Mouse (Mus musculus) small intestine, adult 2 months (tissue): ENCODE data around the gene Gm2163. TPM values are rescaled to one million over a fixed set of nuclear protein-coding genes. Genes with fewer than 3 reads are reported as not detected.
"Not testable (repeated sequence)": the region's sequence is repeated elsewhere in the genome, so short reads cannot be mapped to it uniquely, and the experiment has no call there.

ENCODE experiments used
- H3K27ac ChIP-seq: fragments of 200-500 bp; 2 replicates; pipeline ENCODE4 v1.5.1; 2012; ENCODE audit warnings: low read depth, low read length, control low read depth, inconsistent platforms; ENCODE audit not compliant: insufficient read depth
- H3K27me3 ChIP-seq: fragments of 200-500 bp; 2 replicates; pipeline ENCODE4 v1.6.1; 2012; ENCODE audit warnings: mild to moderate bottlenecking, moderate library complexity, low read length, inconsistent platforms; ENCODE audit not compliant: control insufficient read depth, insufficient read depth
- H3K36me3 ChIP-seq: fragments of 200-500 bp; 2 replicates; pipeline ENCODE4 v1.6.1; 2012; ENCODE audit warnings: mild to moderate bottlenecking, low read length, control low read depth, inconsistent platforms; ENCODE audit not compliant: control insufficient read depth, insufficient read depth
- H3K4me1 ChIP-seq: fragments of 200-500 bp; 2 replicates; pipeline ENCODE4 v1.6.1; 2012; ENCODE audit warnings: low read length, inconsistent platforms, mixed read lengths; ENCODE audit not compliant: control insufficient read depth, insufficient read depth, insufficient read length
- H3K4me3 ChIP-seq: fragments of 200-500 bp; 2 replicates; pipeline ENCODE4 v1.5.1; 2012; ENCODE audit warnings: low read depth, mild to moderate bottlenecking, control low read depth, inconsistent platforms, low read length, moderate library complexity
- WGBS: fragments of 180-500 bp; shearing (Covaris S2); methylation state at CpG from one replicate; pipeline ENCODE4 v1.1.7; 2018; 5-methylcytosine and 5-hydroxymethylcytosine counted together
- polyA plus RNA-seq: library from polyadenylated mRNA; depleted of rRNA; stranded (reverse); fragments of >200 nt; gene quantifications from 2 replicates; pipeline ENCODE4 v1.2.3, GENCODE M21; 2012; rRNA removed

Gm2163 gene
- not detected in 2 replicates for polyA plus RNA-seq

DNA sequence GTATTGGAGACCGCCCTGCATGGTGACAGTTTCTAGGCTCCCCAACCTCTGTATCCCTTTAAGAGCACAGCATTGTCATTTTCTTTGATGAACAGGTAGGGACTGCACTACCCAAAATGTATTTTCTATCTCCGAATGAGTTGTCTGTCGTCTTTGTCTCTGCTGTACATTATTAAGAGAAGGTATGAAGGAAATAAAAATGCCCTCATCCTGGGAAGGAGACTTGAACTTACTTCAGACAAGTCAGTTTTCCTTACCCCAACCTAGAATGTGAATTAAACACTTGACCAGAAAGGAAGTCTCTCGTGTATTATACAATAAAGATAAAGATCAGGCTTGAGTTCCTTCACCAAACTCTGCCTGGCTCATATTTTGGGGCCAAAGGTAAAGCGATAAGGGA lies at the start of gene Gm2163:
TSS of gene Gm2163 (plus strand) at position 301 of the 400 bp plus-strand sequence.
- H3K4me1 ChIP-seq, H3K27me3 ChIP-seq, H3K27ac ChIP-seq, H3K4me3 ChIP-seq, H3K36me3 ChIP-seq: not testable (repeated sequence)
- no CpG with 5 or more reads among the region's 5 CpGs for WGBS

DNA sequence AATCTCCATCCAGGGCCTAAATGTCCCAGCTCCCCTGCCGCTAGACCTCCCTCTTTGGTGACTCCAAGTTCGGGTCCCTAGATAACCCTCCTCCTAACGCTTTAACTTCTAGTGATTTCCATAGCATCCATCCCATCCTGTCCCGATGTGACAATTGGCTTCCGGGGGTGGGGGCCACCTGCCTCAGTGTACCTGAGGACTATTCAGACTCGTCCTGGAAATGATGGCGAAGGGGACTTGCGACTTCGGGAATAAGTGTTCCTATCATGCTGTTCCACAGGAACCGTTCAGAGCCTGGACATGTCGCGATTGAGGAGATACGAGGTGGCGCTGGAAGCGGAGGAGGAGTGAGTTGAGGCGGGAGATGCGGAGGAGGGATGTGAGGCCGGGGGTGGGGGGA lies 27.5 kb upstream of the Gm2163 start, which contains the start of gene Gm21586:
TSS of gene Gm21586 (plus strand) at position 301 of the 400 bp plus-strand sequence.
- not testable (repeated sequence) for H3K36me3 ChIP-seq, H3K27me3 ChIP-seq, H3K4me3 ChIP-seq, H3K27ac ChIP-seq, H3K4me1 ChIP-seq
- WGBS: no CpG with 5 or more reads among the region's 18 CpGs

DNA sequence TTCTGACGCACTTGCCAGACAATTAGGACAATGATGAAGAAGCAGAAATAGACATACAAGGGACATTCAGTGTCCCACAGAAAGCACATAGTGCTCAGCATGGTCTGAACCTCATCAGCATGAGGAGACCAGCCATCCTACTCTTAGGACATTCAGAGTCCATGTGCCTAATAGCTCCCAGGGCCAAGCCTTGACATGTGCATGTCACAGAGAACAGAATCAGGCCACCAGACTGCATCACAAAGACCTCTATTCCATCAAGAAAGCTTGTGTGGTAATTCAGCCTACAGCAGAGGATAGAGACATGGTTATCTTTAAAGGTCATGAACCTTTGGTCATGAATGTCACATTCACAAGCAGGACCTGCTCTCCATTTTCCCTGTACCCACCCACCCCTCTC lies 61.5 kb downstream of the Gm2163 start, which contains the start of gene Fam205a2:
TSS of gene Fam205a2 (minus strand) at position 101 of the 400 bp plus-strand sequence.
- H3K36me3 ChIP-seq, H3K4me1 ChIP-seq, H3K4me3 ChIP-seq, H3K27ac ChIP-seq, H3K27me3 ChIP-seq: not testable (repeated sequence)
- WGBS: no CpG with 5 or more reads among the region's 1 CpGs

DNA sequence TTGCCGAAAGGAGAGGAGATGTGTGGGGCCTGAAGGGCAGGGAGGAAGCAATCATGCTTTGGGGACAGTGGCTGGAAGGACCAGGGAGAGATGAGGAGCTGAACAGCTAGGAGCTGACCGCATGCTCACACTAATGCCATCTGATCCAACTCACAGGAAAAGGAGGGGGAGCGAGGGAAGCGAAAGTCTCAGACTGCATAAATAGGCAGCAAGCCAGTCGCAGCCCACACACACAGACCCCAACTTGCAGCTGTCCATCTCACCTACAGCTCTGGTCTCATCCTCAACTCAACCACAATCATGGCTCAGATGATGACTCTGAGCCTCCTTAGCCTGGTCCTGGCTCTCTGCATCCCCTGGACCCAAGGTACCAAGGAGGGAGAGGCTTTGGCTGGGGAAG lies 145.3 kb downstream of the Gm2163 start, which contains the start of gene Gm10591:
TSS of gene Gm10591 (plus strand) at position 301 of the 400 bp plus-strand sequence.
- not testable (repeated sequence) for H3K36me3 ChIP-seq, H3K4me1 ChIP-seq, H3K27ac ChIP-seq, H3K27me3 ChIP-seq, H3K4me3 ChIP-seq
- no CpG with 5 or more reads among the region's 5 CpGs for WGBS

DNA sequence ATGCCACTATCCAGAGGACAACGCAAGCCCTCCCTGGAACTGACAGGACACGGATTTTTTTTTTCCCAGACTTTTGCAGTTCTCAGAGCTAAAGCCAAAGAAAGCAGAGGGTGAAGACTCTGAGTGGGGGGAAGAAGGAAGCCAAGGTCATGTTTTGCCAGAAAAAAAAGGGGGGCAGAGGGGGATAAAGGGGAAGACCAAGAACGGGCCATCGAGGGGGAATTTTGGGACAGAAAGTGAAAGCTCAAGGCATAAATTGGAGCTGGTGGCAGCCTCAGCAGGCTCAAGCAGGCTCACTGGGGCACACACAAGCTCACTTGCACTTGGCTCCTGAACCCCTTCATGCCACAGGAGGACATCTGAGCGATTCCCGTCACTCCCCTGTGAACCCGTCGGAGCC lies 162.9 kb downstream of the Gm2163 start, which contains the start of gene Gm2564:
TSS of gene Gm2564 (plus strand) at position 301 of the 400 bp plus-strand sequence.
- H3K27me3 ChIP-seq, H3K36me3 ChIP-seq, H3K4me1 ChIP-seq, H3K27ac ChIP-seq, H3K4me3 ChIP-seq: not testable (repeated sequence)
- WGBS: no CpG with 5 or more reads among the region's 8 CpGs

Other genes with a start within 250 kb of the Gm2163 start
- not detected in 2 replicates for gene Gm10600, start 226.1 kb upstream of the Gm2163 start, polyA plus RNA-seq
- gene Ccl21b, start 211.0 kb upstream of the Gm2163 start, polyA plus RNA-seq: 0.57 TPM in 1 of 2 replicates, not detected in the other
- not detected in 2 replicates for gene Gm21953, start 172.5 kb upstream of the Gm2163 start, polyA plus RNA-seq
- not detected in 2 replicates for gene Fam205a3, start 148.4 kb upstream of the Gm2163 start, polyA plus RNA-seq
- not detected in 2 replicates for gene Gm21586, start 27.4 kb upstream of the Gm2163 start, polyA plus RNA-seq
- not detected in 2 replicates for gene Fam205a2, start 61.4 kb downstream of the Gm2163 start, polyA plus RNA-seq
- gene Gm10591, start 145.4 kb downstream of the Gm2163 start, polyA plus RNA-seq: 0.57 TPM in 1 of 2 replicates, not detected in the other
- 0.61 and 1.3 TPM in 2 replicates for gene Gm2564, start 163.0 kb downstream of the Gm2163 start, polyA plus RNA-seq
- gene Ccl27b, start 188.5 kb downstream of the Gm2163 start, polyA plus RNA-seq: not detected in 2 replicates
- not detected in 2 replicates for gene Il11ra2, start 195.1 kb downstream of the Gm2163 start, polyA plus RNA-seq